ENCODE assay signal across 8 mouse cellular contexts in genomic region chr6:22354675-22355074, GRCm38 (mm10). TPM values are rescaled to one million over a fixed set of nuclear protein-coding genes. Genes with fewer than 3 reads are reported as not detected.
DNase-seq lines count a peak whose midpoint lies in the region; ATAC-seq and TF ChIP-seq lines count a peak whose summit lies in the region.
"Had no signal": no experiment of that assay in that cellular context is flagged by ENCODE, and none has a peak within 500 bp of the region (broad histone marks: within the 10 kb centered on the region; RNA-seq: fewer than 3 reads in every experiment).

No protein-coding gene starts in this region.

- peak overlapping the region; percentile 82; the same call in 1 of the 2 replicates for H3K9ac ChIP-seq in lung, embryonic 14.5 days
- no peak overlapping the region for H3K9ac ChIP-seq in forebrain, embryonic 12.5 days
- H3K9ac ChIP-seq in neural tube, embryonic 14.5 days (replicated peaks; ENCODE audit: low read depth, low read length), result no peak overlapping the region

- DNase-seq in lung, embryonic 14.5 days, result no peak
- DNase-seq in lung, postnatal 10 days, result no peak
- no peak for DNase-seq in limb, embryonic 10.5 days (ENCODE audit: low spot score)
- DNase-seq in left cerebral cortex, postnatal 10 days (ENCODE audit: extremely low spot score in 1 of 2, low spot score in 2 of 2), result no peak
- DNase-seq in frontal cortex, postnatal 10 days (ENCODE audit: low spot score in 2 of 2), result no peak
- DNase-seq: cerebellum, adult 9-10 months had no signal

- peak overlapping the region; percentile 79 for H3K4me3 ChIP-seq in lung, embryonic 14.5 days (ENCODE audit: low read depth, low read length)
- H3K4me3 ChIP-seq in forebrain, embryonic 12.5 days (replicated peaks), result peak overlapping the region; percentile 56; the same call in 1 of the 2 replicates
- H3K4me3 ChIP-seq in limb, embryonic 10.5 days, result peak overlapping the region; percentile 71
- no peak overlapping the region for H3K4me3 ChIP-seq in neural tube, embryonic 14.5 days (ENCODE audit: low read depth, low read length)

- no peak overlapping the region for H3K27ac ChIP-seq in lung, embryonic 14.5 days (ENCODE audit: low read depth)
- H3K27ac ChIP-seq in forebrain, embryonic 12.5 days, result no peak overlapping the region
- no peak overlapping the region for H3K27ac ChIP-seq in limb, embryonic 10.5 days
- H3K27ac ChIP-seq in neural tube, embryonic 14.5 days (ENCODE audit: low read depth, low read length), result no peak overlapping the region

- ATAC-seq in lung, embryonic 14.5 days (ENCODE audit: insufficient read depth), result no peak
- ATAC-seq in forebrain, embryonic 12.5 days (ENCODE audit: low FRiP score), result no peak
- ATAC-seq in neural tube, embryonic 14.5 days (ENCODE audit: low read depth), result no peak

- H3K4me2 ChIP-seq in lung, embryonic 14.5 days, result peak overlapping the region; percentile 75
- H3K4me2 ChIP-seq in forebrain, embryonic 12.5 days, result peak overlapping the region; percentile 57
- peak overlapping the region; percentile 12; the same call in 1 of the 2 replicates for H3K4me2 ChIP-seq in neural tube, embryonic 14.5 days (ENCODE audit: low read depth, low read length)

- TF ChIP-seq CTCF in lung, embryonic 14.5 days (IDR thresholded peaks at IDR 0.05; ENCODE audit: low read depth), result no peak

- H3K36me3 ChIP-seq in lung, embryonic 14.5 days (ENCODE audit: insufficient read depth), result no peaks in the 10 kb centered on the region
- H3K36me3 ChIP-seq in forebrain, embryonic 12.5 days (replicated peaks), result no peaks in the 10 kb centered on the region
- no peaks in the 10 kb centered on the region for H3K36me3 ChIP-seq in limb, embryonic 10.5 days
- H3K36me3 ChIP-seq in neural tube, embryonic 14.5 days (ENCODE audit: control insufficient read depth, insufficient read depth, low read length), result no peaks in the 10 kb centered on the region

- 74% methylated on average over 7 of the region's 7 CpGs for WGBS in lung, embryonic 14.5 days
- WGBS in forebrain, embryonic 12.5 days, result 76% methylated on average over 7 of the region's 7 CpGs
- WGBS in limb, embryonic 10.5 days, result 68% methylated on average over 7 of the region's 7 CpGs
- WGBS in neural tube, embryonic 14.5 days, result 72% methylated on average over 7 of the region's 7 CpGs

- H3K9me3 ChIP-seq in lung, embryonic 14.5 days (ENCODE audit: low read depth, low read length), result 0 out of 2 replicates have a peak, but pooled peaks cover 3% of the 10 kb centered on the region
- no peaks in the 10 kb centered on the region for H3K9me3 ChIP-seq in forebrain, embryonic 12.5 days
- H3K9me3 ChIP-seq in limb, embryonic 10.5 days (replicated peaks), result no peaks in the 10 kb centered on the region
- H3K9me3 ChIP-seq in neural tube, embryonic 14.5 days (ENCODE audit: control insufficient read depth, low read length), result no peaks in the 10 kb centered on the region

- no peaks in the 10 kb centered on the region for H3K27me3 ChIP-seq in lung, embryonic 14.5 days (ENCODE audit: insufficient read depth, low read length)
- no peaks in the 10 kb centered on the region for H3K27me3 ChIP-seq in forebrain, embryonic 12.5 days
- H3K27me3 ChIP-seq in limb, embryonic 10.5 days (ENCODE audit: low read depth, poor library complexity, severe bottlenecking), result no peaks in the 10 kb centered on the region
- H3K27me3 ChIP-seq in neural tube, embryonic 14.5 days (ENCODE audit: control insufficient read depth, insufficient read depth, low read length), result no peaks in the 10 kb centered on the region

- intact Hi-C loops in left cerebral cortex, postnatal 10 days (cut with DNase I), result no loop called here

- H3K4me1 ChIP-seq in lung, embryonic 14.5 days (ENCODE audit: insufficient read depth), result 0 out of 2 replicates have a peak, but pooled peaks cover 6% of the 10 kb centered on the region
- peaks cover 15% of the 10 kb centered on the region for H3K4me1 ChIP-seq in forebrain, embryonic 12.5 days
- peaks cover 16% of the 10 kb centered on the region for H3K4me1 ChIP-seq in limb, embryonic 10.5 days
- H3K4me1 ChIP-seq in neural tube, embryonic 14.5 days (ENCODE audit: control insufficient read depth, insufficient read depth, low read length), result peaks cover 3% of the 10 kb centered on the region

RNA-seq across cellular contexts. Expression of gene Fam3c, which starts 1.4 kb away (rescaled TPM):
- polyA plus RNA-seq in lung, embryonic 14.5 days (2014; fragmentation: Nextera tagmentation; extraction: Ambion mirVana), result 82.2 and 83.8 TPM in 2 replicates
- 27.6 and 29.1 TPM in 2 replicates for polyA plus RNA-seq in forebrain, embryonic 12.5 days (2016; fragmentation: Nextera tagmentation; extraction: Ambion mirVana)
- 27.4 and 28.8 TPM in 2 replicates for polyA plus RNA-seq in limb, embryonic 10.5 days (2016; fragmentation: Nextera tagmentation; extraction: Ambion mirVana)
- 69.5 and 80.5 TPM in 2 replicates for polyA plus RNA-seq in neural tube, embryonic 14.5 days (2014; fragmentation: Nextera tagmentation; extraction: Ambion mirVana)
- total RNA-seq in left cerebral cortex, postnatal 10 days (2021), result 100 to 1,000 TPM; 111 to 126 TPM

Comparison
In these comparisons a context has a peak if more than half of its experiments do, and no peak if none do; other contexts are left out.
1. H3K4me2 ChIP-seq: peak in every context shown above with its lines; median percentile 75 in lung, embryonic 14.5 days; 57 in forebrain, embryonic 12.5 days; 12 in neural tube, embryonic 14.5 days.